Mouse (Mus musculus) A20 (cell line): ENCODE measurements around the gene Dbi.
A peak's percentile ranks its signal among the peaks of the same experiment; 100 is the strongest.

Source experiments
- DNase-seq: peaks from one replicate; pipeline ENCODE4 v3.0.0-alpha.2; 2011; ENCODE audit warnings: low read depth, low spot score

The Dbi gene

GRCm38 (mm10) chr1:120121930-120122530 lies 1.2 kb upstream of the Dbi start:
- peak; percentile 76 for DNase-seq

GRCm38 (mm10) chr1:120120141-120120968 lies 523 bp downstream of the Dbi start:
- no peak for DNase-seq

GRCm38 (mm10) chr1:120119389-120119788 lies 1.5 kb downstream of the Dbi start:
- no peak for DNase-seq

- no peak for DNase-seq
These were observed 2.0 kb downstream of the Dbi start for GRCm38 (mm10) chr1:120118854-120119253.

GRCm38 (mm10) chr1:120116106-120116505 lies 4.8 kb downstream of the Dbi start:
- DNase-seq = no peak

GRCm38 (mm10) chr1:120115671-120116081 lies 5.2 kb downstream of the Dbi start:
- no peak for DNase-seq

GRCm38 (mm10) chr1:120112251-120113187 lies 8.4 kb downstream of the Dbi start:
- no peak for DNase-seq

- DNase-seq = no peak
These were observed 9.1 kb downstream of the Dbi start for GRCm38 (mm10) chr1:120111766-120112165.

- no peak for DNase-seq
These were observed 11.0 kb downstream of the Dbi start for GRCm38 (mm10) chr1:120109741-120110432.

GRCm38 (mm10) chr1:120105556-120105959 lies 15.3 kb downstream of the Dbi start:
- no peak for DNase-seq

- DNase-seq = no peak
These were observed 19.7 kb downstream of the Dbi start for GRCm38 (mm10) chr1:120101227-120101609.

- no peak for DNase-seq
These were observed 20.2 kb downstream of the Dbi start for GRCm38 (mm10) chr1:120100456-120101226.

GRCm38 (mm10) chr1:120099483-120099882 lies 21.4 kb downstream of the Dbi start:
- DNase-seq = peak; percentile 38

- DNase-seq = peak; percentile 61
These were observed 22.6 kb downstream of the Dbi start for GRCm38 (mm10) chr1:120098327-120098726.

- no peak for DNase-seq
These were observed 26.0 kb downstream of the Dbi start for GRCm38 (mm10) chr1:120094920-120095319.

- DNase-seq = peak; percentile 77
These were observed 27.3 kb downstream of the Dbi start for GRCm38 (mm10) chr1:120093482-120094134.

- no peak for DNase-seq
These were observed 29.9 kb downstream of the Dbi start for GRCm38 (mm10) chr1:120090880-120091570.

- DNase-seq = no peak
These were observed 31.7 kb downstream of the Dbi start for GRCm38 (mm10) chr1:120089180-120089579.

- no peak for DNase-seq
These were observed 34.2 kb downstream of the Dbi start for GRCm38 (mm10) chr1:120086644-120087043.
